Mouse (Mus musculus) left cerebral cortex, adult 2 months (tissue): ENCODE measurements around the gene Zc3h14. TPM values are rescaled to one million over a fixed set of nuclear protein-coding genes. Genes with fewer than 3 reads are reported as not detected.

ENCODE experiments used
- DNase-seq, 2 experiments: peaks; one replicate each; pipeline ENCODE4 v3.0.0; 2021 to 2022; ENCODE audit warnings: low spot score in 2 of 2, mixed read lengths in 1 of 2; ENCODE audit errors: extremely low spot score in 1 of 2
- H3K27ac ChIP-seq: fragments of 200-600 bp; 2 replicates; pipeline ENCODE4 v1.8.1; 2022
- H3K4me3 ChIP-seq: fragments of 200-600 bp; 2 replicates; pipeline ENCODE4 v1.8.1; 2022
- CTCF ChIP-seq: fragments of 200-600 bp; IDR thresholded peaks from 2 replicates; pipeline ENCODE4 v1.8.1; 2022; ENCODE audit warnings: antibody characterized with exemption, mild to moderate bottlenecking, moderate library complexity
- intact Hi-C: fragments of 180-260 bp; cut with DNase I; formaldehyde crosslinking; loops from one replicate; pipeline ENCODE4 v1.15.1; 2025
- total RNA-seq, 2 experiments: library from RNA; stranded (reverse); gene quantifications; 2 replicates each; pipeline ENCODE4 v1.2.3; 2021

The Zc3h14 gene
- total RNA-seq, 2 experiments from 2014 or later = 93.1 to 96.1 TPM

DNA sequence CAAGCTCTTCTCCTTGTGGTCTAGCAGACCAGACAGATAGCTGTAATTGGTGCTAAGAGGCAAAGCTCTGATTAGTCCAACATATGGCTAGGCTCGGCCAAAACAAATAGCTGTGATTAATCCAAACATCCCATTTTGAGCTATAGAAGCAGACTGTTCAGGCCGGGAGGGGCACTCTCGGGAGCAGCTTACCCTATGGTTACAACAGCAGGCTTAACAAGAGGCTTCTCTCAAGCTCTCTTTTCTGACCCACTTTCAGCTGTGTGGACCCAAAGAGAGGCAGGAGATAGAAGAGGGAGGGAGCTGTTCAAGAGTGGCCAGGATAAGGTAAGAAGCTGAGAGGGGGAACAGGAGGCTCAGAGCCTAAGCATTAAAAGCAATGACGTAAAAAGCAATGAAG lies 1.1 kb upstream of the Zc3h14 start:
- no peak overlapping the region for H3K4me3 ChIP-seq
- H3K27ac ChIP-seq = no peak overlapping the region
- no peak for DNase-seq
- TF ChIP-seq CTCF = no peak
- intact Hi-C loops = loop anchor here (1.0 to 5.0 kb wide), 2 partner anchors 7 to 68 kb away; no protein-coding TSS in a partner anchor

DNA sequence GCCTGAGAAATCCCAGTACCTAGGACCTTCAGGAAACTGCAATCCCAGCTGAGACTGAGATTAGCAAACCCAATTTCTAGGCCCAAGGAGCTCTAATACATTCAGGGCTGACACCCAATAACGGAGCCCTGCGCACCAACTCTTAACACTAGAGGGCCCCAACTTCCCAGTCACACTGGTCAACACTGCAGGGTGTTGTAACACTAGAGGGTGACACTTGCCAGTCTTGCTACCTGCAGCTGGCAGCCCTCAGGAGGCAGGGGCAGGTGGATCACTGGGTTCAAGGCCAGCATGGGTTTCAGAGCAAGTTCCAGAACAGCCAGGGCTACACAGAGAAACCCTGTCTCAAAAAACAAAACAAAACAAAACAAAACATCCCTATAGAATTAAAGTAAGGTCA lies 633 bp upstream of the Zc3h14 start:
- Histone ChIP-seq H3K27ac (no peak overlapping the region), H3K4me3 (no peak overlapping the region)
- intact Hi-C loops = loop anchor here (1.0 to 5.0 kb wide), 2 partner anchors 8 to 69 kb away; no protein-coding TSS in a partner anchor
- peak; percentile 40 for TF ChIP-seq CTCF
- DNase-seq = peak; percentile 28 to 32

DNA sequence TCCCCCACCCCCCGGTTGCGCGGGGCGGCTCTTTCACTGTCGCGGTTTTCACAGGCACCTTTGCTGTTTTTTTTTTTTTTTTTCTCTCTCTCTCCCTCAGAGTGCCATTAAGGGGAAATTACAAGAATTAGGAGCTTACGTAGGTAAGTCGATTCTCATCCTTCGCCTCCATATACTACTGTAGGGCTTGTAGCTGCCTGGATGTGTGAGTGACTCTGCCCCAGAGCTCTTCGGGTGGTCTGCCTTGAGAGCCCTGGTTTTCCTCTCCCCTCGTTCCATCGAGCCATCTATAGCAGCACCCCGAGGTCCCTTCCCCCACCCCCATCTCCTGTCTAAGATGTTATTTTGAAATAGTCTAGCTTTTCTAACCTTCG lies 603 bp downstream of the Zc3h14 start:
- TF ChIP-seq CTCF = no peak
- intact Hi-C loops = loop anchor here (5.0 kb wide), 1 partner anchor 70 kb away; no protein-coding TSS in a partner anchor
- Histone ChIP-seq H3K4me3 (peak overlapping the region; percentile 75), H3K27ac (peak overlapping the region; percentile 95)
- no peak for DNase-seq

GRCm38 (mm10) chr12:98757636-98758035 lies 10.9 kb downstream of the Zc3h14 start:
- intact Hi-C loops = no loop called here
- no peak overlapping the region for H3K4me3 ChIP-seq
- DNase-seq = no peak
- no peak overlapping the region for H3K27ac ChIP-seq
- no peak; the same call in 1 of the 2 replicates for TF ChIP-seq CTCF

- intact Hi-C loops = no loop called here
- TF ChIP-seq CTCF = no peak
- no peak overlapping the region for H3K27ac ChIP-seq
- no peak overlapping the region for H3K4me3 ChIP-seq
- DNase-seq = no peak
These were observed 12.9 kb downstream of the Zc3h14 start for GRCm38 (mm10) chr12:98759700-98760099.

- no peak overlapping the region for H3K4me3 ChIP-seq
- intact Hi-C loops = no loop called here
- H3K27ac ChIP-seq = no peak overlapping the region
- TF ChIP-seq CTCF = no peak
- no peak for DNase-seq
These were observed 19.5 kb downstream of the Zc3h14 start for GRCm38 (mm10) chr12:98766241-98766640.

DNA sequence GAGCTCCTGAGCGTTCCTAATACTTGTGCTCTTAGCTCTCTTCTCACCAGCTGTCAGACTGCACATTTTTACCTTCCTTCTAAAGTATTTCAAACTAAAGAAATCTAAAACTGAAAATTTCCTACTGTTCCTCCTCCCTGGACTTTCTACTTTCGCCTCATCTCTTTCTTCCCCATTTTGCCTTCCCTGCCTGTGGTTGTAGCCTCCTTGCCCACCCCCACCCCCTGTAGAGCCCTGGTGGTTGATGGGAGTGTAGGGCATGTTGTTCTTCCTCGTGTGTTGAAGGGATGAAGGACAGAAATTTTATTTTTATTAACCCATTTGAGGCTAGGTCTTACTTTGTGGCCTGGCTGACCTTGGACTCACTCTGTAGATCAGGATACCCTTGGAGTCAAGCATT lies 30.7 kb downstream of the Zc3h14 start:
- no peak for TF ChIP-seq CTCF
- H3K4me3 ChIP-seq = no peak overlapping the region
- no peak for DNase-seq
- intact Hi-C loops = no loop called here
- H3K27ac ChIP-seq = no peak overlapping the region

DNA sequence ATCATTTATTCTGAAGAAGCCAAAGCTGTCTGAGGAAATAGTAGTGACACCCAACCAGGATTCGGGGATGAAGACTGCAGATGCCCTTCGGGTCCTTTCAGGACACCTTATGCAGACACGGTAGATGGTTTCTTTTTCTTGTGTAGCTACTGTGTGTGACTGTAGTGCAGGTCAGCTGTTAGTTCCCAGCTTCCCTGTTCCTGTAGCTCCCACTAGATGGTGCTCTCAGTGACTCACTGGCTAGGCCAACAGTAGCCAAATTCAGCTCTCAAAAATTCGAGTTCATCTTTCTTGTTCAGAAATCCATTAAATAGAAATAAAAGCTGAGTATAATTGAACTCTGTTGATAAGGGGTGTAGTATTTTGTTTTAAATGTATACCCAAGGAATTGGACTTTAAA lies 32.4 kb downstream of the Zc3h14 start:
- TF ChIP-seq CTCF = peak; percentile 77
- DNase-seq = no peak
- no peak overlapping the region for H3K27ac ChIP-seq
- H3K4me3 ChIP-seq = no peak overlapping the region
- intact Hi-C loops = no loop called here

DNA sequence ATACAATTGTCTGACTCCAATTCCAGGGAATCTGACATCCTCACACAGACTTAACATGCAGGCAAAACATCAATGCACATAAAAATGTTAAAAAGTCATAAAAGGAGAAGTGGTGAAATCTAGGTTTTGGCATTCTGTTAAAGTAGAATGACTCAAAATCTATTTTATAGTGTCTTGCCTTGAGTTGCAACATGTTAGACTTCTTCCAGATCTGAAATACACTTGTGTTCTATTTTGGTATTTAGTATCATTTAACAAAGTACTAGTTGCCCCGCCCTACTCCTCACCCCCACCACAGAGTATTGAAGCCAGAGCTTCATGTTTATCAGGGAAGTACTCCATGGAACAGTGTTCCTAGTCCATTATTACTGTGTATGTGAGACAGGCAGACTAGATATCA lies 37.5 kb downstream of the Zc3h14 start:
- H3K4me3 ChIP-seq = no peak overlapping the region
- intact Hi-C loops = no loop called here
- no peak for DNase-seq
- H3K27ac ChIP-seq = no peak overlapping the region
- no peak for TF ChIP-seq CTCF

- TF ChIP-seq CTCF = no peak
- no peak overlapping the region for H3K27ac ChIP-seq
- intact Hi-C loops = no loop called here
- no peak overlapping the region for H3K4me3 ChIP-seq
- no peak for DNase-seq
These were observed 49.1 kb downstream of the Zc3h14 start for GRCm38 (mm10) chr12:98795731-98796318.

- intact Hi-C loops = loop anchor here (5.0 kb wide), 1 partner anchor 1932 kb away; no protein-coding TSS in a partner anchor
- Histone ChIP-seq H3K4me3 (no peak overlapping the region), H3K27ac (no peak overlapping the region)
- TF ChIP-seq CTCF = no peak
- no peak for DNase-seq
These were observed 53.6 kb downstream of the Zc3h14 start for GRCm38 (mm10) chr12:98800334-98800733.

- no peak for DNase-seq
- Histone ChIP-seq H3K27ac (no peak overlapping the region), H3K4me3 (no peak overlapping the region)
- intact Hi-C loops = loop anchor here (5.0 kb wide), 1 partner anchor 1930 kb away; no protein-coding TSS in a partner anchor
- TF ChIP-seq CTCF = no peak
These were observed 55.5 kb downstream of the Zc3h14 start for GRCm38 (mm10) chr12:98802245-98802644.
